Mouse (Mus musculus): ENCODE data around the gene Fmo1.

- TF ChIP-seq CTCF (IDR thresholded peaks at IDR 0.05 in 2 of 3, conservative IDR thresholded peaks at IDR 0.05 in 1 of 3; ENCODE audit: control insufficient read depth in 1 of 3, insufficient read depth in 1 of 3, low read depth in 2 of 3, low read length in 3 of 3, poor library complexity in 1 of 3, severe bottlenecking in 1 of 3) (no peak), HCFC1 (IDR thresholded peaks at IDR 0.05; ENCODE audit: low read depth, low read length) (no peak), BHLHE40 (IDR thresholded peaks at IDR 0.05; ENCODE audit: borderline replicate concordance, low read depth, low read length) (no peak)
Observed at GRCm38 (mm10) chr1:162886138-162886816, 19.9 kb upstream of the Fmo1 start.
